Mouse (Mus musculus) liver, embryonic 14.5 days (tissue): Measurements from ENCODE around the gene Flii. TPM values are rescaled to one million over a fixed set of nuclear protein-coding genes. Genes with fewer than 3 reads are reported as not detected.

ENCODE experiments used
- ATAC-seq: fragments of 200-750 bp; cut with Nextera tagmentation; 2 replicates; pipeline ENCODE4 v1.8.0; 2017; ENCODE audit warnings: moderate number of reproducible peaks, mild to moderate bottlenecking, moderate library complexity; ENCODE audit not compliant: insufficient read depth
- DNase-seq, 3 experiments: peaks; one replicate each; pipeline ENCODE4 v3.0.0-alpha.2; 2012 to 2013; ENCODE audit warnings: low read depth in 3 of 3, low spot score in 3 of 3
- H3K27ac ChIP-seq: fragments of 300-500 bp; sonication (generic); 2 replicates; pipeline ENCODE4 v1.5.1; 2014; ENCODE audit warnings: moderate library complexity, mild to moderate bottlenecking, control low read depth, inconsistent platforms
- H3K27me3 ChIP-seq: fragments of 300-500 bp; sonication (generic); 2 replicates; pipeline ENCODE4 v1.6.1; 2014; ENCODE audit warnings: mild to moderate bottlenecking, low read length, moderate library complexity; ENCODE audit not compliant: control insufficient read depth, insufficient read depth
- H3K36me3 ChIP-seq: fragments of 300-500 bp; sonication (generic); replicated peaks from 2 replicates; pipeline ENCODE4 v1.6.1; 2014; ENCODE audit warnings: low read depth; ENCODE audit not compliant: control insufficient read depth, insufficient read depth
- H3K4me1 ChIP-seq, 2 experiments: fragments of 200-500 bp in 1 of 2; fragments of 300-500 bp in 1 of 2; sonication (generic) in 1 of 2; replicated peaks; 2 replicates each; pipeline ENCODE4 v1.6.1; 2012 to 2014; ENCODE audit warnings: antibody characterized with exemption in 1 of 2, inconsistent platforms in 1 of 2, low read length in 1 of 2; ENCODE audit not compliant: control insufficient read depth in 2 of 2, insufficient read depth in 2 of 2
- H3K4me2 ChIP-seq: fragments of 300-500 bp; sonication (generic); 2 replicates; pipeline ENCODE4 v1.6.1; 2014; ENCODE audit warnings: low read depth, mild to moderate bottlenecking, control low read depth, moderate library complexity
- H3K4me3 ChIP-seq, 2 experiments: fragments of 200-500 bp in 1 of 2; fragments of 300-500 bp in 1 of 2; sonication (generic) in 1 of 2; 2 replicates each; pipeline ENCODE4 v1.5.1; 2012 to 2014; ENCODE audit warnings: low read depth in 2 of 2, low read length in 2 of 2, mild to moderate bottlenecking in 2 of 2, control low read depth in 1 of 2, inconsistent platforms in 1 of 2, moderate library complexity in 1 of 2; ENCODE audit not compliant: insufficient read depth in 1 of 2
- H3K9ac ChIP-seq: fragments of 300-500 bp; sonication (generic); replicated peaks from 2 replicates; pipeline ENCODE4 v1.6.1; 2014; ENCODE audit warnings: mild to moderate bottlenecking, control low read depth, moderate library complexity
- H3K9me3 ChIP-seq: fragments of 300-500 bp; sonication (generic); 2 replicates; pipeline ENCODE4 v1.6.1; 2016; ENCODE audit warnings: low read length, mixed read lengths; ENCODE audit not compliant: control insufficient read depth
- CTCF ChIP-seq: IDR thresholded peaks from 2 replicates; pipeline ENCODE4 v1.5.1; 2016; ENCODE audit warnings: antibody characterized with exemption, low read depth, control low read depth
- EP300 ChIP-seq: IDR thresholded peaks from 2 replicates; pipeline ENCODE4 v1.6.1; 2016; ENCODE audit warnings: antibody characterized with exemption, low read depth
- WGBS: fragments of 180-500 bp; shearing (Covaris S2); extraction: QIAGEN DNeasy Blood & Tissue Kit; methylation state at CpG from one replicate; pipeline ENCODE4 v1.1.7; 2014; ENCODE audit not compliant: insufficient replicate concordance; 5-methylcytosine and 5-hydroxymethylcytosine counted together
- polyA plus RNA-seq, 2 experiments: library from polyadenylated mRNA; depleted of rRNA in 1 of 2; stranded (reverse) in 1 of 2; unstranded in 1 of 2; fragments of >200 nt; fragmentation: Nextera tagmentation in 1 of 2; extraction: Ambion mirVana in 1 of 2; gene quantifications; 2 replicates each; pipeline versions ENCODE4 v1.2.1 to v1.2.3; 2012 to 2014

Gene Flii
- polyA plus RNA-seq, 2 experiments, result 22.5 to 35.3 TPM

DNA sequence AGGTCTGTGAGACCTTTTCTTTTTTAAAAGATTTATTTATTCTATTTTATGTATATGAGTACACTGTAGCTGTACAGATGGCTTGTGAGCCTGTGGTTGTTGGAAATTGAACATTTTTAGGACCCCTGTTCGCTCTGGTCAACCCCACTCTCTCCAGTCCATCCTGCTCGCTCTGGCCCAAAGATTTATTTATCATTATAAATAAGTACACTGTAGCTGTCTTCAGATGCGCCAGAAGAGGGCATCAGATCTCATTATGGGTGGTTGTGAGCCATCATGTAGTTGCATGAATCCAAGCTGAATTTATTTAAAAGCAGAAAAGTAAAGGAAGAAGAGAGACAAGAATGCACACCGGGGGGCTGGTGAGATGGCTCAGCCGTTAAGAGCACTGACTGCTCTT, 8.1 kb upstream of the Flii start:
- ATAC-seq, result no peak
- no peaks in the 10 kb centered on the region for H3K36me3 ChIP-seq
- 67% methylated on average over 5 of the region's 5 CpGs for WGBS
- H3K27ac ChIP-seq, result no peak overlapping the region
- no peaks in the 10 kb centered on the region for H3K27me3 ChIP-seq
- no peak overlapping the region for H3K4me3 ChIP-seq
- H3K9ac ChIP-seq, result no peak overlapping the region
- TF ChIP-seq EP300 (no peak), CTCF (peak; percentile 26; the same call in 1 of the 2 replicates)
- no peak for DNase-seq
- H3K4me2 ChIP-seq, result no peak overlapping the region
- no peaks in the 10 kb centered on the region for H3K9me3 ChIP-seq
- H3K4me1 ChIP-seq, result peaks cover 4 to 9% of the 10 kb centered on the region in 2 experiments; a peak in 3 of 4 replicates

DNA sequence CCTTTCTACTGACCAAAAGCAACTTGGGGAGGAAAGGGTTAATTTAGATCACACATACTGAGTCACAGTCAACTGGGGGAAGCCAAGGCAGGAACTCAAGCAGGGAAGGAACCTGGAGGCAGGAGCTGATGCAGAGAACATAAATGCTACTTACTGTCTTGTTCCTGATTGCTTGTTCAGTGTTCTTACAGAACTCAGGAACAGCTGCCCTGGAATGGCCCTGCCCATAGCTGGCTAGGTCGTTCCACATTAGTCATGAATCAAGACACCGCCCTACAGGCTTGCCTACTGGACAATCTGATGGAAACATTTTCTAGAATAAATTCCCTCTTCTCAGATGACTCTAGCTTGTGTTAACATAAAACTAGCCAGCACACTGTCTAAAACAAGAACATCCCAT, 7.1 kb upstream of the Flii start:
- TF ChIP-seq EP300 (no peak), CTCF (no peak)
- 54% methylated on average over 2 of the region's 2 CpGs for WGBS
- Histone ChIP-seq H3K27ac (no peak overlapping the region), H3K4me3 (no peak overlapping the region), H3K36me3 (no peaks in the 10 kb centered on the region), H3K4me1 (peaks cover 4 to 10% of the 10 kb centered on the region in 2 experiments; a peak in 3 of 4 replicates), H3K9ac (no peak overlapping the region), H3K27me3 (no peaks in the 10 kb centered on the region), H3K4me2 (no peak overlapping the region), H3K9me3 (no peaks in the 10 kb centered on the region)
- DNase-seq (no peak), ATAC-seq (no peak)

DNA sequence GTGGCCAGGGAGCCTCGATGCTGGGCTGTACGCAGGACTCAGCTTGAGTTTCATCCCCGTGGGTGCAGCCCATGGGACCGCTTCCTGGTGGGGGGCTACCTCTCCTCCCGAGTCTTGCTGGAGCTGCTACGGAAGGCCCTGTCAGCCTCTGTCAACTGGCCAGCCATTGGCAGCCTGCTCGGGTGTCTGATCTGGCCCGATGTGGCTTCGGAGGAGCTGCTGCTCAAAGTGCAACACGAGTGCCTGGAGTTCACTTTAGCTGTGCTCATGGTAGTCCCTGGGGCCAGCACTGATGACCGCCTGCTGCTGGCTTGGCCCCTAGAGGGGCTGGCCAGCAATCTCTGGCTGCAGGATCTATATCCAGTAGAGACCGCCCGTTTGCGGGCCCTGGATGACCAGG, 4.2 kb upstream of the Flii start:
- ATAC-seq (no peak), DNase-seq (no peak)
- H3K27me3 ChIP-seq, result no peaks in the 10 kb centered on the region
- peaks cover 14 to 20% of the 10 kb centered on the region in 2 experiments for H3K4me1 ChIP-seq
- H3K9ac ChIP-seq, result no peak overlapping the region
- no peak for TF ChIP-seq CTCF
- TF ChIP-seq EP300, result no peak
- no peak overlapping the region for H3K27ac ChIP-seq
- 87% methylated on average over 14 of the region's 14 CpGs for WGBS
- H3K4me2 ChIP-seq, result no peak overlapping the region
- H3K36me3 ChIP-seq, result no peaks in the 10 kb centered on the region
- no peak overlapping the region for H3K4me3 ChIP-seq
- no peaks in the 10 kb centered on the region for H3K9me3 ChIP-seq

DNA sequence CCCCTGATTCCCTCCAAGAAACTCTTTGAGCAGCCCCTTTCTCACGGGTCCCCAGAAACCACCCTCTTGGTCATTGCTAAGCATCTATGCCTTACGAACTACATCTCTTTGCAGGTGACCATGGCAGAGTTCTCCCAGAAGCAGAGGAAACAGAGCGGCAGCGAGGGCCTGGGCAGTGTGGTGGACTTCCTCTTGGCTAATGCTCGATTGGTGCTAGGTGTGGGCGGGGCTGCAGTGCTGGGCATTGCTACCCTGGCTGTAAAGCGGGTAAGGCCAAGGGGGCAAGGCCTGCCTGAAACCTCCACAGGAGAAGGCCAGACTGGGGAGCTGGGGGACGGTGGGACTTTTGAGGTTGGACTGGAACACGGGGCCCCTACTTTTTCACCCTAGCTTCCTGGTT, 3.1 kb upstream of the Flii start:
- Histone ChIP-seq H3K27ac (no peak overlapping the region), H3K9ac (no peak overlapping the region)

DNA sequence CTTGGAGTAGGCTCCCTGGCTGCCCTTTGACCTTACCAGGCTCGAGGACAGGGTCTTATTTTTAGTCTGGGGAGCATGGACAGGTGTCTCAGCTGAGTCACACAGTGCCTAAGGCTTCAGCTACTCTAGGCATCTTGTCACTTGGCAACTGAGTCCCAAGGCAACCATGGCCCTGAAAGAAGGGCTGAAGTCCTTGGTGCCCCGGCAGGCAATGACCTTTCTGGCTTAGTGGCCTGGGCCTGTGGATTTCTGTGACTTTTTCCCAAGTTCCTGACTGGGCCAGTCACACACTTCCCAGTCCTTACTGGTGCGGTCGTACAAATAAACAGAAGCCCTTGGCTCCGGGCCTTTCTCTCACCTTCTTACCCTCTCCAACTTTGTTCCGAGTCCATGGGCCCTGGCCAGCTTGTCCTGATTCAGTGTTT, 2.2 kb upstream of the Flii start:
- H3K9ac ChIP-seq, result peak overlapping the region; percentile 60

More for the DNA sequence above, 3.1 kb upstream of the Flii start:
- Histone ChIP-seq H3K4me1 (peaks cover 16 to 24% of the 10 kb centered on the region in 2 experiments), H3K27me3 (no peaks in the 10 kb centered on the region), H3K9me3 (no peaks in the 10 kb centered on the region), H3K36me3 (no peaks in the 10 kb centered on the region), H3K4me3 (no peak overlapping the region), H3K4me2 (no peak overlapping the region)
- TF ChIP-seq EP300 (no peak), CTCF (no peak)
- no peak for DNase-seq
- 68% methylated on average over 9 of the region's 9 CpGs for WGBS
- ATAC-seq, result no peak

More for the DNA sequence above, 2.2 kb upstream of the Flii start:
- Histone ChIP-seq H3K9me3 (no peaks in the 10 kb centered on the region), H3K36me3 (no peaks in the 10 kb centered on the region), H3K4me3 (peak overlapping the region; percentile 9 to 64; a peak in 2 of 4 replicates), H3K4me1 (peaks cover 16 to 24% of the 10 kb centered on the region in 2 experiments), H3K4me2 (peak overlapping the region; percentile 92), H3K27me3 (no peaks in the 10 kb centered on the region), H3K27ac (no peak overlapping the region)
- WGBS, result 71% methylated on average over 6 of the region's 6 CpGs
- ATAC-seq (no peak), DNase-seq (no peak)
- TF ChIP-seq EP300 (no peak), CTCF (no peak)
